Mouse (Mus musculus): ENCODE data around the gene Gpr18. TPM values are rescaled to one million over a fixed set of nuclear protein-coding genes. Genes with fewer than 3 reads are reported as not detected.

Gpr18 gene
- polyA plus RNA-seq, 1 experiment, result 0.26 TPM

DNA sequence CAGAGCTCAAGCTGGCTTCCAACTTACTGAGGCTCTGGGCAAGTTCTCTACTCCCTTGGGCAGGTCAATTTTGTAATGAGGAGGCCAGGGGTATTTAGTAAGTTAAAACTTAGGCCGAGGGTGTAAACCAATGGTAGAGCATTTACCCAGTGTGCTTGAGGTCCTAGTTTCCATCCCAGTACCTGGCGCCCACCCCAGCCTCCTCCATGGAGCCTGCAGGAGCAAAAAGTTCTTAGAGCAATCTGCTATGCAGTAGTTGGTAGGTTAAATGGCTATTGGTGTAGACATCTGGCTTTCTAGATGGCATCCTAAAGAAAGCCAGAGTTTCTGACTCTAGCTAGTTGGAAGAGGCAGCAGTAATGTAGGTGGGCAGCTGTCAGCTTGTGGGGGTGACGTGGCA is 33.9 kb upstream of the Gpr18 start:
- no peak overlapping the region for H3K4me3 ChIP-seq (ENCODE audit: control insufficient read depth, low read depth, low read length)
- no peaks in the 10 kb centered on the region for H3K4me1 ChIP-seq (ENCODE audit: control insufficient read depth, insufficient read depth, low read length)
- H3K36me3 ChIP-seq (ENCODE audit: control insufficient read depth, insufficient read depth, low read length), result no peaks in the 10 kb centered on the region
- no peak for TF ChIP-seq POLR2A (IDR thresholded peaks at IDR 0.05; ENCODE audit: control insufficient read depth, low read depth, low read length)
- TF ChIP-seq CTCF (IDR thresholded peaks at IDR 0.05; ENCODE audit: control insufficient read depth, insufficient read depth, insufficient replicate concordance, low read depth, low read length), result no peak
- H3K27me3 ChIP-seq (ENCODE audit: control insufficient read depth, insufficient read depth, low read length), result no peaks in the 10 kb centered on the region
- no peak overlapping the region for H3K27ac ChIP-seq (ENCODE audit: control insufficient read depth, insufficient read depth, low read depth, low read length)

GRCm38 (mm10) chr14:121947966-121948365 is 32.4 kb upstream of the Gpr18 start:
- Histone ChIP-seq H3K27ac (ENCODE audit: control insufficient read depth, insufficient read depth, low read depth, low read length) (no peak overlapping the region), H3K4me1 (ENCODE audit: control insufficient read depth, insufficient read depth, low read length) (no peaks in the 10 kb centered on the region), H3K27me3 (ENCODE audit: control insufficient read depth, insufficient read depth, low read length) (no peaks in the 10 kb centered on the region), H3K36me3 (ENCODE audit: control insufficient read depth, insufficient read depth, low read length) (no peaks in the 10 kb centered on the region), H3K4me3 (ENCODE audit: control insufficient read depth, low read depth, low read length) (no peak overlapping the region)
- TF ChIP-seq POLR2A (IDR thresholded peaks at IDR 0.05; ENCODE audit: control insufficient read depth, low read depth, low read length) (no peak), CTCF (IDR thresholded peaks at IDR 0.05; ENCODE audit: control insufficient read depth, insufficient read depth, insufficient replicate concordance, low read depth, low read length) (no peak)

- Histone ChIP-seq H3K27ac (ENCODE audit: control insufficient read depth, insufficient read depth, low read depth, low read length) (no peak overlapping the region), H3K4me1 (ENCODE audit: control insufficient read depth, insufficient read depth, low read length) (no peaks in the 10 kb centered on the region), H3K4me3 (ENCODE audit: control insufficient read depth, low read depth, low read length) (no peak overlapping the region), H3K36me3 (ENCODE audit: control insufficient read depth, insufficient read depth, low read length) (no peaks in the 10 kb centered on the region), H3K27me3 (ENCODE audit: control insufficient read depth, insufficient read depth, low read length) (no peaks in the 10 kb centered on the region)
- TF ChIP-seq CTCF (IDR thresholded peaks at IDR 0.05; ENCODE audit: control insufficient read depth, insufficient read depth, insufficient replicate concordance, low read depth, low read length) (no peak), POLR2A (IDR thresholded peaks at IDR 0.05; ENCODE audit: control insufficient read depth, low read depth, low read length) (no peak)
Measured at GRCm38 (mm10) chr14:121947201-121947760, 31.7 kb upstream of the Gpr18 start.

- H3K36me3 ChIP-seq (ENCODE audit: control insufficient read depth, insufficient read depth, low read length), result no peaks in the 10 kb centered on the region
- H3K4me3 ChIP-seq (ENCODE audit: control insufficient read depth, low read depth, low read length), result no peak overlapping the region
- TF ChIP-seq POLR2A (IDR thresholded peaks at IDR 0.05; ENCODE audit: control insufficient read depth, low read depth, low read length), result no peak
- TF ChIP-seq CTCF (IDR thresholded peaks at IDR 0.05; ENCODE audit: control insufficient read depth, insufficient read depth, insufficient replicate concordance, low read depth, low read length), result no peak
- H3K27ac ChIP-seq (ENCODE audit: control insufficient read depth, insufficient read depth, low read depth, low read length), result no peak overlapping the region
- H3K27me3 ChIP-seq (ENCODE audit: control insufficient read depth, insufficient read depth, low read length), result no peaks in the 10 kb centered on the region
- H3K4me1 ChIP-seq (ENCODE audit: control insufficient read depth, insufficient read depth, low read length), result no peaks in the 10 kb centered on the region
Measured at GRCm38 (mm10) chr14:121946728-121947127, 31.1 kb upstream of the Gpr18 start.

- no peak overlapping the region for H3K4me3 ChIP-seq (ENCODE audit: control insufficient read depth, low read depth, low read length)
- no peaks in the 10 kb centered on the region for H3K36me3 ChIP-seq (ENCODE audit: control insufficient read depth, insufficient read depth, low read length)
- no peak overlapping the region for H3K27ac ChIP-seq (ENCODE audit: control insufficient read depth, insufficient read depth, low read depth, low read length)
- H3K27me3 ChIP-seq (ENCODE audit: control insufficient read depth, insufficient read depth, low read length), result no peaks in the 10 kb centered on the region
- no peaks in the 10 kb centered on the region for H3K4me1 ChIP-seq (ENCODE audit: control insufficient read depth, insufficient read depth, low read length)
- TF ChIP-seq CTCF (IDR thresholded peaks at IDR 0.05; ENCODE audit: control insufficient read depth, insufficient read depth, insufficient replicate concordance, low read depth, low read length), result no peak
- no peak for TF ChIP-seq POLR2A (IDR thresholded peaks at IDR 0.05; ENCODE audit: control insufficient read depth, low read depth, low read length)
Measured at GRCm38 (mm10) chr14:121946131-121946530, 30.6 kb upstream of the Gpr18 start.

DNA sequence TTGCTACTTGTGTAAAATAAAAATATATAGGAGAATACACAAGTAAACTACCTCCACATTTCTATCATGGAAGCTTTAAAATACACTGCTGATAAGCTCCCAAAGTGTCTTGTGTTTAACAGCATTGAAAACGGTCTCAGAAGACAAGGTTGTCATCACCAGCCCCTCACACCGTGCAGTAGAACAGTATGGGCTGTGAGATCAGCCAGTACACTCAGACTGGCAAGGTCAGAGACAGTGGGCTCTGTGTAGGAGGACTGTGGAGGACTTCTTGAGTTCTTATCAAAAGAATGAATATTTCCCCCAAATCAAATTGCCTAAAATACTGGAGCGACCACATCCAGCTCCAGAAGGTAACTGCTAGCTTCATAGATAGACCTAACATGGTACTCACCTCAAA is 24.0 kb upstream of the Gpr18 start:
- TF ChIP-seq CTCF (IDR thresholded peaks at IDR 0.05; ENCODE audit: control insufficient read depth, insufficient read depth, insufficient replicate concordance, low read depth, low read length) (no peak), POLR2A (IDR thresholded peaks at IDR 0.05; ENCODE audit: control insufficient read depth, low read depth, low read length) (no peak)
- Histone ChIP-seq H3K27ac (ENCODE audit: control insufficient read depth, insufficient read depth, low read depth, low read length) (no peak overlapping the region), H3K36me3 (ENCODE audit: control insufficient read depth, insufficient read depth, low read length) (no peaks in the 10 kb centered on the region), H3K4me3 (ENCODE audit: control insufficient read depth, low read depth, low read length) (no peak overlapping the region), H3K4me1 (ENCODE audit: control insufficient read depth, insufficient read depth, low read length) (no peaks in the 10 kb centered on the region; the same call in 1 of the 2 replicates), H3K27me3 (ENCODE audit: control insufficient read depth, insufficient read depth, low read length) (no peaks in the 10 kb centered on the region)

GRCm38 (mm10) chr14:121938256-121939191 is 22.9 kb upstream of the Gpr18 start:
- TF ChIP-seq POLR2A (IDR thresholded peaks at IDR 0.05; ENCODE audit: control insufficient read depth, low read depth, low read length) (no peak), CTCF (IDR thresholded peaks at IDR 0.05; ENCODE audit: control insufficient read depth, insufficient read depth, insufficient replicate concordance, low read depth, low read length) (no peak)
- H3K36me3 ChIP-seq (ENCODE audit: control insufficient read depth, insufficient read depth, low read length), result no peaks in the 10 kb centered on the region
- H3K4me1 ChIP-seq (ENCODE audit: control insufficient read depth, insufficient read depth, low read length), result no peaks in the 10 kb centered on the region; the same call in 1 of the 2 replicates
- no peak overlapping the region for H3K4me3 ChIP-seq (ENCODE audit: control insufficient read depth, low read depth, low read length)
- H3K27me3 ChIP-seq (ENCODE audit: control insufficient read depth, insufficient read depth, low read length), result no peaks in the 10 kb centered on the region
- H3K27ac ChIP-seq (ENCODE audit: control insufficient read depth, insufficient read depth, low read depth, low read length), result peak overlapping the region; percentile 18

All from testis, adult 2 months (tissue).